Mouse (Mus musculus) cortical plate, adult 2 months (tissue): Measurements from ENCODE around the gene 1700034I23Rik. TPM values are rescaled to one million over a fixed set of nuclear protein-coding genes. Genes with fewer than 3 reads are reported as not detected.
A peak's percentile ranks its signal among the peaks of the same experiment; 100 is the strongest.
"Not testable (repeated sequence)": the region's sequence is repeated elsewhere in the genome, so short reads cannot be mapped to it uniquely, and the experiment has no call there.

Experiments used
- H3K27ac ChIP-seq: fragments of 200-500 bp; 2 replicates; pipeline ENCODE4 v1.5.1; 2012; ENCODE audit warnings: low read length, control low read depth, inconsistent platforms; ENCODE audit not compliant: insufficient read depth
- H3K4me1 ChIP-seq: fragments of 200-500 bp; 2 replicates; pipeline ENCODE4 v1.6.1; 2011; ENCODE audit warnings: low read length; ENCODE audit not compliant: control insufficient read depth, insufficient read depth
- H3K4me3 ChIP-seq: fragments of 200-500 bp; 2 replicates; pipeline ENCODE4 v1.5.1; 2011; ENCODE audit warnings: mild to moderate bottlenecking, low read length, control low read depth; ENCODE audit not compliant: insufficient read depth
- CTCF ChIP-seq: fragments of 200-500 bp; IDR thresholded peaks from 2 replicates; pipeline ENCODE4 v1.5.1; 2011; ENCODE audit warnings: mild to moderate bottlenecking, control low read depth, low read length; ENCODE audit not compliant: insufficient read depth; ENCODE audit errors: extremely low read depth
- polyA plus RNA-seq: library from polyadenylated mRNA; depleted of rRNA; stranded (reverse); fragments of >200 nt; gene quantifications from 2 replicates; pipeline ENCODE4 v1.2.3, GENCODE M21; 2012; rRNA removed

1700034I23Rik gene
- polyA plus RNA-seq, 1 experiment = 0.06 TPM

DNA sequence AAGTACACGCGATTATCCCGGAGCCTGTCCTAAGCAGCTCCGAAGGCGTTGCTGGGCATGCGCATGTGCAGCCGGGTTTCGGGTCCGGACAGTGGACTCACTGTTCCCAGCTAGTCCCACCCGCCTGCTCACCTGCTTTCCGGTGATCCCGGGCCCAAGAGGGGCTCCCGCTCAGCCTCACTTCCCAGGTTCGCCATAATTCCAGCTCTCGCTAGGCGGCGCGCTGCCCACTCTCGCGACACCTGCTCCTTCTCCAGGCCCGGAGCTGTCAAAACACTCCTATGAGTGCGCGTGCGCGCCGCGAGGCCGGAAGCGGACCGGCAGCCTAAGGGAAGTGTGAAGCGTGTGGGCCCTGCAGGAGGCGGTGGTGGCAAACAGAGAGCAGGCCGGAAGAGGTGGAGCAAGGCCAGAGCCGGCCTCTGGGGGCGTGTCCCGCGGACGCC, 8.5 kb downstream of the 1700034I23Rik start:
- H3K4me1 ChIP-seq, H3K27ac ChIP-seq: not testable (repeated sequence)
- peak; percentile 38 for TF ChIP-seq CTCF
- H3K4me3 ChIP-seq = peak overlapping the region; percentile 54

DNA sequence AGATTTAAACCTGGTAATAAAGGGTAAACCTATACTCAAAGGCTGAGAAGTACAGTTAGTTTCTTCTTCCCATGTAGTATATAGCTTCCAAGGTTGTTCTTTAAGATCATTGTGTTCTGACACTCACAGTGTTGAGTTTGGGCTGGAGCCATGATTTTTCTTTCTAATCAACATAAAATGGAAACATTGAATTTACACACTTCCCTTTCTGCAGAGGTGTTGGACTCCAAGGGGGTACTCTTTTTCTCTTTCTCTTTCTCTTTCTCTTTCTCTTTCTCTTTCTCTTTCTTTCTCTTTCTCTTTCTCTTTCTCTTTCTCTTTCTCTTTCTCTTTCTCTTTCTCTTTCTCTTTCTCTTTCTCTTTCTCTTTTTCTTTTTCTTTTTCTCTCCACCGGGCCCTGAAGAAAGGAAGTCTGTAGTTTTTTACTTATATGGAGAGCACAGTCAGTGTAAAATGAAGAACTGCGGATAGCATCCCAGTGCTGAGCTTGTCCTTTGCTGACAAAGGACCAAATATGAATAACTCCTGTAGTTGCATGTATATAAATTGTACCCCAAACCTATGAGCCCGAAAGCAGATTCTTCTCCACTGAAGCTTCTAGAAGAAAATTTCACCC, 49.1 kb downstream of the 1700034I23Rik start:
- H3K4me1 ChIP-seq, H3K4me3 ChIP-seq, H3K27ac ChIP-seq: not testable (repeated sequence)

Other genes starting within 250 kb of the 1700034I23Rik start
- gene Slc25a31, start 193.7 kb downstream of the 1700034I23Rik start, polyA plus RNA-seq = 0.08 and 0.10 TPM in 2 replicates
- gene Hspa4l, start 158.0 kb downstream of the 1700034I23Rik start, polyA plus RNA-seq = 41.4 and 44.4 TPM in 2 replicates
- gene Plk4, start 102.5 kb downstream of the 1700034I23Rik start, polyA plus RNA-seq = 2.9 and 3.3 TPM in 2 replicates
- 10.1 and 12.4 TPM in 2 replicates for gene Mfsd8, start 55.7 kb downstream of the 1700034I23Rik start, polyA plus RNA-seq
- 19.4 and 20.2 TPM in 2 replicates for gene Abhd18, start 55.6 kb downstream of the 1700034I23Rik start, polyA plus RNA-seq
- 21.8 and 23.0 TPM in 2 replicates for gene Larp1b, start 47.3 kb upstream of the 1700034I23Rik start, polyA plus RNA-seq
- 43.8 and 46.8 TPM in 2 replicates for gene Pgrmc2, start 180.5 kb upstream of the 1700034I23Rik start, polyA plus RNA-seq